Mouse (Mus musculus) kidney, postnatal 0 days (tissue): ENCODE measurements around the gene Rpn1. TPM values are rescaled to one million over a fixed set of nuclear protein-coding genes. Genes with fewer than 3 reads are reported as not detected.
A peak's percentile ranks its signal among the peaks of the same experiment; 100 is the strongest.

Source experiments
- ATAC-seq: fragments of 200-750 bp; cut with Nextera tagmentation; replicated peaks from 2 replicates; pipeline ENCODE4 v1.8.0; 2017; ENCODE audit warnings: low read depth, moderate number of reproducible peaks, moderate TSS enrichment, moderate library complexity; ENCODE audit not compliant: low FRiP score
- DNase-seq: peaks from one replicate; pipeline ENCODE4 v3.0.0-alpha.2; 2016; ENCODE audit warnings: low spot score
- H3K27ac ChIP-seq: fragments of 300-500 bp; sonication (generic); 2 replicates; pipeline ENCODE4 v1.5.1; 2014; ENCODE audit warnings: mild to moderate bottlenecking
- H3K27me3 ChIP-seq: fragments of 300-500 bp; sonication (generic); 2 replicates; pipeline ENCODE4 v1.6.1; 2014; ENCODE audit warnings: low read length, mixed read lengths; ENCODE audit not compliant: insufficient read depth
- H3K36me3 ChIP-seq: fragments of 300-500 bp; sonication (generic); 2 replicates; pipeline ENCODE4 v1.6.1; 2014; ENCODE audit warnings: low read length, mixed read lengths; ENCODE audit not compliant: insufficient read depth
- H3K4me1 ChIP-seq: fragments of 300-500 bp; sonication (generic); replicated peaks from 2 replicates; pipeline ENCODE4 v1.6.1; 2014; ENCODE audit warnings: antibody characterized with exemption, low read length, mixed read lengths; ENCODE audit not compliant: insufficient read depth
- H3K4me2 ChIP-seq: fragments of 300-500 bp; sonication (generic); 2 replicates; pipeline ENCODE4 v1.6.1; 2014; ENCODE audit warnings: mild to moderate bottlenecking, low read length, moderate library complexity, mixed read lengths
- H3K4me3 ChIP-seq: fragments of 300-500 bp; sonication (generic); replicated peaks from 2 replicates; pipeline ENCODE4 v1.5.1; 2014; ENCODE audit warnings: low read depth, low read length
- H3K9ac ChIP-seq: fragments of 300-500 bp; sonication (generic); 2 replicates; pipeline ENCODE4 v1.6.1; 2014; ENCODE audit warnings: low read depth, low read length
- H3K9me3 ChIP-seq: fragments of 300-500 bp; sonication (generic); replicated peaks from 2 replicates; pipeline ENCODE4 v1.6.1; 2016; ENCODE audit warnings: low read length, inconsistent platforms, mixed read lengths
- CTCF ChIP-seq: IDR thresholded peaks from 2 replicates; pipeline ENCODE4 v1.5.1; 2016; ENCODE audit warnings: antibody characterized with exemption, low read depth, mild to moderate bottlenecking, moderate library complexity
- WGBS: fragments of 180-500 bp; shearing (Covaris S2); extraction: QIAGEN DNeasy Blood & Tissue Kit; methylation state at CpG from one replicate; pipeline ENCODE4 v1.1.7; 2014; 5-methylcytosine and 5-hydroxymethylcytosine counted together
- polyA plus RNA-seq: library from polyadenylated mRNA; unstranded; fragments of >200 nt; fragmentation: Nextera tagmentation; extraction: Ambion mirVana; gene quantifications from 2 replicates; pipeline ENCODE4 v1.2.1, GENCODE M21; 2015

Rpn1 gene
- polyA plus RNA-seq, 1 experiment from 2014 or later, result 282 TPM

DNA sequence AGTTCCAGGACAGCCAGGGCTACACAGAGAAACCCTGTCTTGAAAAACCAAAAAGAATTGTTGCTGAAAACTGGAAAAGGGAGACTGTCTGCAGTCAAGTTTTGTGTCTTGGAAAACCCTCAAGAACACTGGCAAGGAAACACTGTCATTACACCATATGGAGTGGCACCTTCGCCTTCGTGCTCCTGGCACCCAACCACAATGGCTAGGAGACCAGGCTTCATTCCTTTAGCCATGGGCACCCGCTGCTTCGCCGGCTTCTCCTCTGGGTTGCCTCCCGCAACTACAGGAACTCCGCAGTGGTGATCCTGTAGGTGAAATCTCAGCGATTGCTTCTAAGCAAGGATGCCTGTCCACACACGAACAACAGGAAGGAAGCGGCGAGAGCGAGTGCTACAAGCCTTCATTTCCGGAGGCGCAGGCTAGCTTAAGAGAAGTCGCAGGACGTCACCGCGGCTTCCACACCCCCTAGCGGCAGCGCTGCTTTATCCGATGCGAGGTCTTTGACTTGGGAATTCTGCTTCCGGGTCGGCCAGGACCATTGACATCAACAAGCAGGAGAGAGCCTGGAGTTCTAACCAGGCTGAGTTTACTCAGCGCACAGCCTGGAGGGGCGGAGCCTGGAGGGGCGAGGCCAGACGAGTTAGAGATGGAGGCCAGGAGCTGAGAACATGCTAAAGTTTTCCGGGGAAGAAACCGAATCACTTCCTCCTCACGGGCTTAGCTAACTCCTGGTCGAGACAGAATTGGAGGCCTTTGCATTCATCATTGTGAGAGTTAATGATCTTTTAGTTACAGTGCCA lies 9.3 kb upstream of the Rpn1 start:
- DNase-seq (peak; percentile 99), ATAC-seq (peak; percentile 96)
- Histone ChIP-seq H3K36me3 (no peaks in the 10 kb centered on the region), H3K4me3 (peak overlapping the region; percentile 28), H3K27me3 (no peaks in the 10 kb centered on the region), H3K9me3 (no peaks in the 10 kb centered on the region), H3K4me2 (peak overlapping the region; percentile 70), H3K27ac (peak overlapping the region; percentile 92), H3K9ac (peak overlapping the region; percentile 64), H3K4me1 (no peaks in the 10 kb centered on the region)
- WGBS, result 4% methylated on average over 32 of the region's 32 CpGs
- peak; percentile 91 for TF ChIP-seq CTCF

DNA sequence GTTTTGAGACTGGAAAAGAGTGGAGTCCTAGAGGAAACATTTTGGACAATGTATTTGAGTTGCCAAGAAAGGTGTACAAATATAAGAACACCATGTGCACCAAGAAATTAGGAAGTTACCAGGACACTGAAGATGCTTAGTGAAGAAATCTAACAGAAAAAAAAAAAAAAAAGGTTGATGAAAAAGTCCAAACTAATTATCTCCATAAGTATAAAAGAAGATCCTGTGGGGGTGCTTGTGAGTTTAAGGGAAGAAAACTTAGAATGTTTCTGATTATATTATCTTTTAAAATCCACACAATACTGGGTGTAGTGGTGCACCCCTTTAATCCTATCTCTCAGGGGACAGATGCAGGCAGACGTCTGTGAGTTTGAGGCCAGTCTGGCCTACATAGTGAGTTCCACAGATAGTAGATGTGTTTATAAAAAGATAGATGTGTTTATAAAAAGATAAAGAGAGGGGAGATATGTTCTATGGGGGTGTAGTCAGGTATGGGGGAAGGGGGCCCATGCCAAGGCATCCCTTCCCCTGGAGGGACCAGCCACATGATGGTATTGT lies 8.2 kb upstream of the Rpn1 start:
- Histone ChIP-seq H3K4me1 (no peaks in the 10 kb centered on the region), H3K4me3 (no peak overlapping the region), H3K36me3 (no peaks in the 10 kb centered on the region), H3K27ac (no peak overlapping the region), H3K4me2 (peak overlapping the region; percentile 70; the same call in 1 of the 2 replicates), H3K27me3 (no peaks in the 10 kb centered on the region), H3K9ac (no peak overlapping the region), H3K9me3 (no peaks in the 10 kb centered on the region)
- ATAC-seq (no peak), DNase-seq (no peak)
- WGBS, result 82% methylated on average over 1 of the region's 1 CpGs
- no peak for TF ChIP-seq CTCF

DNA sequence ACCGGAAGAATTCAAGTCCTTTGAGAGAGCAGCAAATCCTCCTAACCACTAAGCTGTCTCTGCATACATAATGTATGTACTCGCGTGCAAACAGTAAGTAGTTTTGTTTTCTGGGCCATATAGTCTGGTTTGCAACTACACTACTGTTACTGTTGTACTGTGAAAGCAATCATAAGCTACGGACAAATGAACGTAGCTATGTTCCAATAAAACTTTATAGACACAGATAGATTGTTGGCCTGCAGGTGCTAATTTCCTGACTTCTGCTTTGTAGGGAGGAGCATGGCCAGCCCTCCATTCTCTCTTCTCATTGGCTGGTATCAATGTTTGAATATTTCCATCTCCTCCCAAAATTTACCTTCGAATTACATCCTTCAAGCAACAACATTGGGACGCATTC lies 1.2 kb upstream of the Rpn1 start:
- H3K9me3 ChIP-seq, result no peaks in the 10 kb centered on the region
- DNase-seq, result no peak
- no peak overlapping the region for H3K4me2 ChIP-seq
- peaks cover 6% of the 10 kb centered on the region; the same call in 1 of the 2 replicates for H3K4me1 ChIP-seq
- no peak for ATAC-seq
- no peak for TF ChIP-seq CTCF
- no peak overlapping the region for H3K4me3 ChIP-seq
- H3K27me3 ChIP-seq, result no peaks in the 10 kb centered on the region
- H3K36me3 ChIP-seq, result no peaks in the 10 kb centered on the region
- no peak overlapping the region for H3K9ac ChIP-seq
- H3K27ac ChIP-seq, result no peak overlapping the region
- WGBS, result 92% methylated on average over 7 of the region's 7 CpGs

DNA sequence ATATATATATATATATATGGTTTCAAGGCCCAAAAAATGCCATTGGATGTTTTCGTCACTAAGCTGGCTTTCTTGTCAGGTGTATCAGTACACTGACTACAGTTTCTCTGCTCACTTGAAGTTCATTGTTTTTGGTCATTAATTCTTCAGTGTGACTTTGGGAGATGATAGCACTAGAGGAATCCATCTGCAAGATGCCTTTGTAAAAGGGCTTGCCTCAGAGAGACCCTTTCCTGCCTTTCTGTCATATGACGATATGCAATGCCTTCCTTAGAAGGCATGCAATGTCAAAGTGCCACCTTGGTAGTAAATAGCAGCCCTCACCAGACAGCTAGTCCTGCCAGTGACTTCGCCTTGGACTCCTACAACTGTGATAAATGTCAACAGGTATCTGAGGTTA lies 610 bp upstream of the Rpn1 start:
- Histone ChIP-seq H3K4me2 (peak overlapping the region; percentile 96), H3K9ac (no peak overlapping the region), H3K4me1 (peaks cover 6% of the 10 kb centered on the region; the same call in 1 of the 2 replicates), H3K27me3 (no peaks in the 10 kb centered on the region), H3K9me3 (no peaks in the 10 kb centered on the region), H3K27ac (0 out of 2 replicates have a peak overlapping the region, but pooled peaks have one; percentile 31), H3K4me3 (peak overlapping the region; percentile 99; the same call in 1 of the 2 replicates), H3K36me3 (0 out of 2 replicates have a peak, but pooled peaks cover 5% of the 10 kb centered on the region)
- no peak for DNase-seq
- peak; percentile 23; the same call in 1 of the 2 replicates for ATAC-seq
- 67% methylated on average over 3 of the region's 3 CpGs for WGBS
- no peak for TF ChIP-seq CTCF

DNA sequence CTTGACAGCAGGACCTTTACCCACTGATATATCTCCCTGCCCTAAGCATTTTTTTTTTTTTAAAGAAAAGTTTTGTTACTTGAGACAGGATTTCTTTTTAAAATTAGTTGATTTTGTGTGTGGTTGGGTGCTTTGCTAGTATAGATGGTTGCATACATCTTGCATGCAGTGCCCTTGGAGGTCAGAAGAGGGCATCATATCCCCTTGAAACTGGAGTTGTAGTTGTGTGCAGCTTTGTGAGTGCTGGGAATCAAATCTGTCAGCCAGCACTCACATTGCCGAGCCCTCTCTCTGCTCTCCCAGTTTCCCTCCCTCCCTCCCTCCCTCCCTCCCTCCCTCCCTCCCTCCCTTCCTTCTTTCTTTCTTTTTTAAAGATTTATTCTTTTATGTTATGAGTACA lies 4.7 kb downstream of the Rpn1 start:
- no peaks in the 10 kb centered on the region for H3K9me3 ChIP-seq
- TF ChIP-seq CTCF, result no peak
- ATAC-seq (no peak), DNase-seq (no peak)
- H3K36me3 ChIP-seq, result peaks cover 31% of the 10 kb centered on the region
- no peak overlapping the region for H3K27ac ChIP-seq
- 82% methylated on average over 1 of the region's 1 CpGs for WGBS
- no peak overlapping the region for H3K4me3 ChIP-seq
- H3K9ac ChIP-seq, result no peak overlapping the region
- H3K4me2 ChIP-seq, result no peak overlapping the region
- H3K4me1 ChIP-seq, result peaks cover 6% of the 10 kb centered on the region; the same call in 1 of the 2 replicates
- H3K27me3 ChIP-seq, result no peaks in the 10 kb centered on the region

GRCm38 (mm10) chr6:88095377-88095776 lies 11.1 kb downstream of the Rpn1 start:
- 75% methylated on average over 7 of the region's 7 CpGs for WGBS
- Histone ChIP-seq H3K9ac (no peak overlapping the region), H3K36me3 (peaks cover 60% of the 10 kb centered on the region), H3K4me2 (no peak overlapping the region), H3K4me1 (no peaks in the 10 kb centered on the region), H3K4me3 (no peak overlapping the region), H3K27me3 (no peaks in the 10 kb centered on the region), H3K27ac (no peak overlapping the region), H3K9me3 (no peaks in the 10 kb centered on the region)
- DNase-seq (no peak), ATAC-seq (no peak)
- no peak for TF ChIP-seq CTCF
